Mouse (Mus musculus) lung, adult 2 months (tissue): Measurements from ENCODE around the gene Yy1. TPM values are rescaled to one million over a fixed set of nuclear protein-coding genes. Genes with fewer than 3 reads are reported as not detected.
A peak's percentile ranks its signal among the peaks of the same experiment; 100 is the strongest.

Experiments used
- DNase-seq: peaks from one replicate; pipeline ENCODE4 v3.0.0; 2022
- H3K4me1 ChIP-seq: fragments of 200-500 bp; 2 replicates; pipeline ENCODE4 v1.6.1; 2011; ENCODE audit warnings: low read length; ENCODE audit not compliant: control insufficient read depth, insufficient read depth
- H3K4me3 ChIP-seq: fragments of 200-500 bp; replicated peaks from 2 replicates; pipeline ENCODE3; 2011; ENCODE audit warnings: low read depth, mild to moderate bottlenecking, control low read depth, low read length; ENCODE audit errors: extremely low read depth
- CTCF ChIP-seq: fragments of 200-500 bp; IDR thresholded peaks from 2 replicates; pipeline ENCODE4 v1.5.1; 2011; ENCODE audit warnings: mild to moderate bottlenecking, low read length, control low read depth; ENCODE audit not compliant: insufficient read depth
- POLR2A ChIP-seq: fragments of 200-500 bp; IDR thresholded peaks from 2 replicates; pipeline ENCODE4 v1.6.1; 2011; ENCODE audit warnings: low read depth, mild to moderate bottlenecking, control low read depth, low read length, borderline replicate concordance; ENCODE audit errors: extremely low read depth
- WGBS: fragments of 180-500 bp; shearing (Covaris S2); methylation state at CpG from one replicate; pipeline ENCODE4 v1.1.7; 2018; 5-methylcytosine and 5-hydroxymethylcytosine counted together
- polyA plus RNA-seq: library from polyadenylated mRNA; depleted of rRNA; stranded (reverse); fragments of >200 nt; gene quantifications from 2 replicates; pipeline ENCODE4 v1.2.3, GENCODE M21; 2012

The Yy1 gene
- polyA plus RNA-seq, 1 experiment = 19.3 TPM

GRCm38 (mm10) chr12:108801613-108802012, 8.8 kb downstream of the Yy1 start:
- H3K4me1 ChIP-seq = peaks cover 35% of the 10 kb centered on the region
- no peak for DNase-seq
- TF ChIP-seq CTCF (no peak), POLR2A (no peak)
- H3K4me3 ChIP-seq = no peak overlapping the region
- 57% methylated on average over 2 of the region's 2 CpGs for WGBS

- no peak for DNase-seq
Measured at GRCm38 (mm10) chr12:108804388-108804787, 11.6 kb downstream of the Yy1 start.

DNA sequence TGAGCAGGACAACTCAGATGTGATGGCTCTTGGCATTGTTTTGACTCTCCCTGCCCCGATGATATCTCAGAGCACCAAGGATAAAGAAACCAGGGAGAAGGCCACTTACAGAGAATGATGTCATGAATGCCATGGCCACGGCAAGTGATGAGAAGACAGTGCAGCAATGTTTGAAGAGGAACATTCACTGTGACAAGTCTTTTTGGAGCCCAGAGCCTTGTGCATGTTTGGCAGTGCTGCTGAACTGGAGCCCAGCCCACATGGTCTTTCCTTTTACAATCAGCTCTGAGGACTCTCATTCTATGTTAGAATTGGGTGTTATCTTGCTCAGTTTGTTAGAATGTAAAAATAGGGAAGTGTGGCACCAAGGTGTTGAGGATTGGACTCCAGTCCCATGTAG, 15.7 kb downstream of the Yy1 start:
- TF ChIP-seq CTCF (no peak), POLR2A (no peak)
- Histone ChIP-seq H3K4me3 (no peak overlapping the region), H3K4me1 (peaks cover 16% of the 10 kb centered on the region)
- 42% methylated on average over 2 of the region's 2 CpGs for WGBS
- no peak for DNase-seq

More at GRCm38 (mm10) chr12:108804388-108804787, 11.6 kb downstream of the Yy1 start:
- Histone ChIP-seq H3K4me3 (no peak overlapping the region), H3K4me1 (peaks cover 35% of the 10 kb centered on the region)
- 70% methylated on average over 2 of the region's 2 CpGs for WGBS
- TF ChIP-seq POLR2A (no peak), CTCF (no peak)

GRCm38 (mm10) chr12:108809771-108810170, 17.0 kb downstream of the Yy1 start:
- 48% methylated on average over 1 of the region's 1 CpGs for WGBS
- TF ChIP-seq POLR2A (no peak), CTCF (no peak)
- no peak for DNase-seq
- H3K4me1 ChIP-seq = peaks cover 6% of the 10 kb centered on the region
- no peak overlapping the region for H3K4me3 ChIP-seq

GRCm38 (mm10) chr12:108810309-108810708, 17.5 kb downstream of the Yy1 start:
- TF ChIP-seq POLR2A = no peak
- no peak for TF ChIP-seq CTCF
- no peak overlapping the region for H3K4me3 ChIP-seq
- 79% methylated on average over 7 of the region's 7 CpGs for WGBS
- DNase-seq = no peak
- H3K4me1 ChIP-seq = peaks cover 6% of the 10 kb centered on the region

GRCm38 (mm10) chr12:108811133-108811532, 18.4 kb downstream of the Yy1 start:
- WGBS = 19% methylated on average over 2 of the region's 2 CpGs
- no peak for DNase-seq
- TF ChIP-seq POLR2A (no peak), CTCF (peak; percentile 35; the same call in 1 of the 2 replicates)
- no peak overlapping the region for H3K4me3 ChIP-seq
- H3K4me1 ChIP-seq = peaks cover 2% of the 10 kb centered on the region; the same call in 1 of the 2 replicates

DNA sequence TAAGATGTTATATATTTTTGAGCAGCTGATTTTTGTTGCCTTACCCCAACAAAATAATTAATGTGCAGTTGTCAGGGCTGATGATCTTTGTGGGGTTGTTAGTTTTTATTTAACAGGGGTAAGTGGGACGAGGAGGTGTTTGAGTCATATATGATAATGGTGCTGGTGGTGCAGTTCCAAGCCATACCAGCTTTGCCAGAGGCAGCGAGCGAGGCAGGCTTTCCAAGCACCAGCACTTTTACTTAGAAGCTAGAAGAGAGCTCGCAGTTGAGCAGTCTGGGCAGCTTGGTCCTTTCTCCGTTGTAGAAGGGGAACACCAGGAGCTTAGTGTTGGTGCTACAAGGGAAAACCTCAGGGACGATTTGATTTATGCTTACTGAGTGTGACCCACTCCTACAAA, 19.7 kb downstream of the Yy1 start:
- WGBS = 81% methylated on average over 6 of the region's 6 CpGs
- DNase-seq = no peak
- Histone ChIP-seq H3K4me3 (no peak overlapping the region), H3K4me1 (peaks cover 5% of the 10 kb centered on the region)
- TF ChIP-seq POLR2A = no peak
- no peak for TF ChIP-seq CTCF

GRCm38 (mm10) chr12:108814470-108814869, 21.7 kb downstream of the Yy1 start:
- H3K4me1 ChIP-seq = peaks cover 5% of the 10 kb centered on the region
- TF ChIP-seq CTCF (no peak), POLR2A (no peak)
- 87% methylated on average over 6 of the region's 6 CpGs for WGBS
- DNase-seq = no peak
- H3K4me3 ChIP-seq = no peak overlapping the region

DNA sequence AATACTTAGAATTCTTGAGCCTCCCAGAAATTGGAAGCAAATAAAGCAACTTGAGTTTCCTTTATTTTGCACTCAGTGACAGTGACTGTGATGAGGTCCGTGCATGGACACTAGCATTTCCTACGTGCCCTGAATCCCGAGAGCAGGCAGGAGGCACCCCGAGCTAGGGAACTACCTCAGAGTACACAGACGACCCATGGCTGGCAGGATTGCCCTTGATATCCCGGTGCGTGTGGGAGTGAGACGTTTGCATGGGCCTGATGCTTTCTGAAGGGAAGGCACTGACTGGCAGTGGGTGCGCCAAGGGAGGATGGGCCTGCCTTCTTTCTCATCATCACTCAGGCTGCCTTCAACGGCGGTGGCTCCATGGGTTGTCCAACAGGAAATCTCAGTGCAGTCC, 23.8 kb downstream of the Yy1 start:
- 56% methylated on average over 11 of the region's 11 CpGs for WGBS
- TF ChIP-seq CTCF (no peak), POLR2A (no peak)
- Histone ChIP-seq H3K4me1 (peaks cover 3% of the 10 kb centered on the region; the same call in 1 of the 2 replicates), H3K4me3 (no peak overlapping the region)
- no peak for DNase-seq

GRCm38 (mm10) chr12:108820461-108820860, 27.7 kb downstream of the Yy1 start:
- Histone ChIP-seq H3K4me1 (peaks cover 3% of the 10 kb centered on the region; the same call in 1 of the 2 replicates), H3K4me3 (no peak overlapping the region)
- 89% methylated on average over 4 of the region's 4 CpGs for WGBS
- no peak for DNase-seq
- TF ChIP-seq POLR2A = no peak
- no peak for TF ChIP-seq CTCF
